Mouse (Mus musculus) liver, postnatal 0 days (tissue): ENCODE results near the gene Shq1.

Experiments used
- CTCF ChIP-seq: sonication (generic); IDR thresholded peaks from 2 replicates; pipeline ENCODE4 v1.5.1; 2016; ENCODE audit warnings: antibody characterized with exemption, low read depth
- EP300 ChIP-seq: IDR thresholded peaks from 2 replicates; pipeline ENCODE4 v1.6.1; 2016; ENCODE audit warnings: antibody characterized with exemption, low read depth, mild to moderate bottlenecking

GRCm38 (mm10) chr6:100562719-100563551, 108.0 kb downstream of the Shq1 start:
- TF ChIP-seq CTCF (no peak), EP300 (no peak)
